Mouse (Mus musculus): ENCODE results near the gene Cacna1d. TPM values are rescaled to one million over a fixed set of nuclear protein-coding genes. Genes with fewer than 3 reads are reported as not detected.

Cacna1d gene
- polyA plus RNA-seq, 1 experiment from 2014 or later = 1.5 TPM

- no peaks in the 10 kb centered on the region for H3K27me3 ChIP-seq (replicated peaks; ENCODE audit: control insufficient read depth, insufficient read depth, low read length)
- no peaks in the 10 kb centered on the region for H3K4me1 ChIP-seq (replicated peaks; ENCODE audit: control insufficient read depth, insufficient read depth, low read length)
- ATAC-seq = no peak
- H3K9me3 ChIP-seq (ENCODE audit: control insufficient read depth) = no peaks in the 10 kb centered on the region
- no peak overlapping the region for H3K27ac ChIP-seq (ENCODE audit: low read depth, low read length)
- no peak overlapping the region for H3K4me2 ChIP-seq (replicated peaks; ENCODE audit: low read depth)
- 87% methylated on average over 4 of the region's 4 CpGs for WGBS
- H3K9ac ChIP-seq (ENCODE audit: low read depth, low read length) = no peak overlapping the region
- no peak overlapping the region for H3K4me3 ChIP-seq (ENCODE audit: low read depth, low read length)
- TF ChIP-seq CTCF (IDR thresholded peaks at IDR 0.05; ENCODE audit: low read depth) = no peak
- no peaks in the 10 kb centered on the region for H3K36me3 ChIP-seq (ENCODE audit: control insufficient read depth, insufficient read depth)
Observed at GRCm38 (mm10) chr14:30178306-30178705, 312.9 kb downstream of the Cacna1d start.

GRCm38 (mm10) chr14:30177850-30178249, 313.4 kb downstream of the Cacna1d start:
- 40% methylated on average over 5 of the region's 5 CpGs for WGBS
- no peaks in the 10 kb centered on the region for H3K36me3 ChIP-seq (ENCODE audit: control insufficient read depth, insufficient read depth)
- no peak overlapping the region for H3K27ac ChIP-seq (ENCODE audit: low read depth, low read length)
- ATAC-seq = no peak
- no peaks in the 10 kb centered on the region for H3K9me3 ChIP-seq (ENCODE audit: control insufficient read depth)
- no peak overlapping the region for H3K4me2 ChIP-seq (replicated peaks; ENCODE audit: low read depth)
- H3K9ac ChIP-seq (ENCODE audit: low read depth, low read length) = no peak overlapping the region
- no peaks in the 10 kb centered on the region for H3K4me1 ChIP-seq (replicated peaks; ENCODE audit: control insufficient read depth, insufficient read depth, low read length)
- no peaks in the 10 kb centered on the region for H3K27me3 ChIP-seq (replicated peaks; ENCODE audit: control insufficient read depth, insufficient read depth, low read length)
- no peak for TF ChIP-seq CTCF (IDR thresholded peaks at IDR 0.05; ENCODE audit: low read depth)
- H3K4me3 ChIP-seq (ENCODE audit: low read depth, low read length) = no peak overlapping the region

GRCm38 (mm10) chr14:30175362-30175761, 315.9 kb downstream of the Cacna1d start:
- no peaks in the 10 kb centered on the region for H3K27me3 ChIP-seq (replicated peaks; ENCODE audit: control insufficient read depth, insufficient read depth, low read length)
- no peak for ATAC-seq
- H3K27ac ChIP-seq (ENCODE audit: low read depth, low read length) = no peak overlapping the region
- TF ChIP-seq CTCF (IDR thresholded peaks at IDR 0.05; ENCODE audit: low read depth) = 0 out of 2 replicates have a peak, but pooled peaks have one; percentile 8
- no peaks in the 10 kb centered on the region for H3K9me3 ChIP-seq (ENCODE audit: control insufficient read depth)
- H3K36me3 ChIP-seq (ENCODE audit: control insufficient read depth, insufficient read depth) = no peaks in the 10 kb centered on the region
- H3K4me1 ChIP-seq (replicated peaks; ENCODE audit: control insufficient read depth, insufficient read depth, low read length) = no peaks in the 10 kb centered on the region
- 59% methylated on average over 3 of the region's 3 CpGs for WGBS
- no peak overlapping the region for H3K4me3 ChIP-seq (ENCODE audit: low read depth, low read length)
- no peak overlapping the region for H3K4me2 ChIP-seq (replicated peaks; ENCODE audit: low read depth)
- H3K9ac ChIP-seq (ENCODE audit: low read depth, low read length) = no peak overlapping the region

- no peaks in the 10 kb centered on the region for H3K4me1 ChIP-seq (replicated peaks; ENCODE audit: control insufficient read depth, insufficient read depth, low read length)
- no peak overlapping the region for H3K9ac ChIP-seq (ENCODE audit: low read depth, low read length)
- H3K36me3 ChIP-seq (ENCODE audit: control insufficient read depth, insufficient read depth) = no peaks in the 10 kb centered on the region
- no peak for ATAC-seq
- no peak overlapping the region for H3K4me2 ChIP-seq (replicated peaks; ENCODE audit: low read depth)
- TF ChIP-seq CTCF (IDR thresholded peaks at IDR 0.05; ENCODE audit: low read depth) = no peak
- no peaks in the 10 kb centered on the region for H3K9me3 ChIP-seq (ENCODE audit: control insufficient read depth)
- H3K27ac ChIP-seq (ENCODE audit: low read depth, low read length) = no peak overlapping the region
- 71% methylated on average over 12 of the region's 12 CpGs for WGBS
- no peaks in the 10 kb centered on the region for H3K27me3 ChIP-seq (replicated peaks; ENCODE audit: control insufficient read depth, insufficient read depth, low read length)
- no peak overlapping the region for H3K4me3 ChIP-seq (ENCODE audit: low read depth, low read length)
Observed at GRCm38 (mm10) chr14:30172821-30173755, 318.2 kb downstream of the Cacna1d start.

GRCm38 (mm10) chr14:30171593-30171992, 319.7 kb downstream of the Cacna1d start:
- WGBS = 83% methylated on average over 6 of the region's 6 CpGs
- Histone ChIP-seq H3K4me3 (ENCODE audit: low read depth, low read length) (no peak overlapping the region), H3K4me1 (replicated peaks; ENCODE audit: control insufficient read depth, insufficient read depth, low read length) (no peaks in the 10 kb centered on the region), H3K9ac (ENCODE audit: low read depth, low read length) (no peak overlapping the region), H3K27me3 (replicated peaks; ENCODE audit: control insufficient read depth, insufficient read depth, low read length) (no peaks in the 10 kb centered on the region), H3K36me3 (ENCODE audit: control insufficient read depth, insufficient read depth) (no peaks in the 10 kb centered on the region), H3K4me2 (replicated peaks; ENCODE audit: low read depth) (no peak overlapping the region), H3K9me3 (ENCODE audit: control insufficient read depth) (no peaks in the 10 kb centered on the region), H3K27ac (ENCODE audit: low read depth, low read length) (no peak overlapping the region)
- no peak for TF ChIP-seq CTCF (IDR thresholded peaks at IDR 0.05; ENCODE audit: low read depth)
- no peak for ATAC-seq

GRCm38 (mm10) chr14:30171008-30171407, 320.2 kb downstream of the Cacna1d start:
- ATAC-seq = no peak
- Histone ChIP-seq H3K4me3 (ENCODE audit: low read depth, low read length) (no peak overlapping the region), H3K4me2 (replicated peaks; ENCODE audit: low read depth) (no peak overlapping the region), H3K9ac (ENCODE audit: low read depth, low read length) (no peak overlapping the region), H3K36me3 (ENCODE audit: control insufficient read depth, insufficient read depth) (no peaks in the 10 kb centered on the region), H3K9me3 (ENCODE audit: control insufficient read depth) (no peaks in the 10 kb centered on the region), H3K4me1 (replicated peaks; ENCODE audit: control insufficient read depth, insufficient read depth, low read length) (no peaks in the 10 kb centered on the region), H3K27me3 (replicated peaks; ENCODE audit: control insufficient read depth, insufficient read depth, low read length) (no peaks in the 10 kb centered on the region), H3K27ac (ENCODE audit: low read depth, low read length) (no peak overlapping the region)
- WGBS = 51% methylated on average over 6 of the region's 6 CpGs
- TF ChIP-seq CTCF (IDR thresholded peaks at IDR 0.05; ENCODE audit: low read depth) = peak; percentile 53

All from intestine, postnatal 0 days (tissue).